Mouse (Mus musculus): ENCODE measurements around the gene Ttll13. TPM values are rescaled to one million over a fixed set of nuclear protein-coding genes. Genes with fewer than 3 reads are reported as not detected.
A peak's percentile ranks its signal among the peaks of the same experiment; 100 is the strongest.

Gene Ttll13
- polyA plus RNA-seq, 1 experiment from 2014 or later: 0.61 TPM

DNA sequence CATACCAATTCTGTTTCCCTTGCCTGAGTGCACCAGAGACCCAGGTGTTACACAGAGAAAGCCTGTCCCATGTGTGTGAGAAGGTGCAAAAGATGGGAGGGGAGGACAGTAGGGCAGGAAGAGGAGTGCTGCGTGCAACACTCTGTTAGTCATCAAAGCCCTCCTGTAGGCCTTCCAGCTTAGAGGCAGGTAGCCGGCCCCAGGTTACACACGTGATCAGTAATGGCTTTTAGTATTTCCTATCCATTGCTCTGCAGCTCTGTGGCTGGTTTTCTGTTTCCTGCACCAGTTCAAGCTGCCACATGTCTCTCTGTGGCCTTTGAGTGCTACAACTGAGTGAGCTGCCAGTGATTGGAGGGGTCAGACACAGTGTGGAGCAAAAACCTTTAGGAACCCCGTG, 41.8 kb upstream of the Ttll13 start:
- H3K27me3 ChIP-seq (replicated peaks): no peaks in the 10 kb centered on the region
- no peak for ATAC-seq
- peak overlapping the region; percentile 93 for H3K27ac ChIP-seq
- H3K9me3 ChIP-seq (replicated peaks): no peaks in the 10 kb centered on the region
- H3K9ac ChIP-seq: peak overlapping the region; percentile 97; the same call in 1 of the 2 replicates
- 67% methylated on average over 4 of the region's 4 CpGs for WGBS (ENCODE audit: insufficient replicate concordance)
- 0 out of 2 replicates have a peak overlapping the region, but pooled peaks have one; percentile 36 for H3K4me3 ChIP-seq
- peaks cover 100% of the 10 kb centered on the region for H3K4me1 ChIP-seq
- peaks cover 50% of the 10 kb centered on the region for H3K36me3 ChIP-seq
- H3K4me2 ChIP-seq: peak overlapping the region; percentile 87

DNA sequence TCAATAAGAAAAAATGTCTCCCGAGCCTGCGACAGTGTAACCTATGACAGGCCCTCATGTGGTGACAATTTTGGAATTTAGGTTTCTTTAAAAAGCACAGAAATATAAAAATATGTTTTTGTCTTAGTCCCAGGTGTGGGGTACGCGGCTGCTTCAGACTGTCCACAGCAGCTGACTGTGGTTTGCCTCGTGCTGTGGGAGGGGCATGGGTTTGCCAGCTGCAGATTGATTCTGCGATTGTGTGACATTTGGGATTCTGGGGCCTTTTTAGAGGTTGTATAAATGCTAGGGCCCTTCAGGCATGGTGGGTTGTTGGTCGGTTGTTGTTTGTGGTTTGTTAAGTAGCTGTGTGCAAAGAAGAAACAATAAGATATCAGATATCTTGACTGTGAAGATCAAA, 41.2 kb upstream of the Ttll13 start:
- Histone ChIP-seq H3K36me3 (peaks cover 48% of the 10 kb centered on the region), H3K9me3 (replicated peaks) (no peaks in the 10 kb centered on the region), H3K4me2 (peak overlapping the region; percentile 87), H3K27me3 (replicated peaks) (no peaks in the 10 kb centered on the region), H3K4me3 (no peak overlapping the region), H3K4me1 (peaks cover 100% of the 10 kb centered on the region), H3K9ac (no peak overlapping the region), H3K27ac (peak overlapping the region; percentile 100)
- no peak for ATAC-seq
- WGBS (ENCODE audit: insufficient replicate concordance): 43% methylated on average over 7 of the region's 7 CpGs

DNA sequence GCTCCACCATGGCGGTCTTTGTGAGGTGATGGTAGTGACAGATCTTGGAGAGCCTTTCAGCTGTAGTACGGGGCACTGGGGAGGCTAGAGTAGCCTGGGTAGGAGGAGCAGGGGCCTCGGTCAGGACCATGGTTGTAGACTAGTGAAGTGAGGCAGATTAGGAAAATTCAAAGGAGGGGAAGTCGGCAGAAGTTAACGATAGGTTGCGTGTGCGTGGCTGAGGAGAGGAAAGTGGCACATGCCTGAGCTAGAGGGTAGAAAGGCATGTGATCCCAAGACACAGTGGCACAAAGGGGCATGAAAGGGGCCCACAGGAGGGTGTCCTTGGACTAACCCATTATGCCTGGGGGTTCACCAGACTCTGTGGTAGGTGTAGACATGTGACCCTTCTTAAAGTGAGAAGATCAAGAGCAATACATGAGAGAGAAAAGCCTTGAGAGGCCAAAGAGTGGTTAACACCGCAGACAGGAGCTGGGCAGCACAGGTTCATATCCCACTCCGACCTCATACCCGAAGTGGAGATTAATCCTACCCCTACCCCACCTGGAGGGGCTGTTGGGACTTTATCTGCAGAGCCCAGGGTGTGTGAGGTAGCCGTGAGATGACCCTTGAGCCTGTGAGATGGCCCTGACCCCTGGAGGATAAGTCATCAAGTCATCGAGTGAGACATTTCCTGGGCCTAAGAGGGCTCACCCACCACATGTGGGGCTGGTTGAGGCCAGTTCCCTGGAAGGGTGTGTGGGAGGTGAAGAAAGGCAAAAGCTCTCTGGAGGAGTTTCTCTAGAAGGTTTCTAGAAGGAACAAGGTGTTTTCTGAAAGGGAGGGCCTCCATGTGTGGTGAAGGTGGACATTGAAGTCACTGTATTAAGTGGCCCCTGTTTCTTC, 40.2 kb upstream of the Ttll13 start:
- no peaks in the 10 kb centered on the region for H3K9me3 ChIP-seq (replicated peaks)
- H3K27me3 ChIP-seq (replicated peaks): no peaks in the 10 kb centered on the region
- peak overlapping the region; percentile 100 for H3K27ac ChIP-seq
- H3K9ac ChIP-seq: peak overlapping the region; percentile 75
- H3K4me1 ChIP-seq: peaks cover 100% of the 10 kb centered on the region
- H3K4me2 ChIP-seq: peak overlapping the region; percentile 87
- ATAC-seq: no peak
- no peak overlapping the region for H3K4me3 ChIP-seq
- H3K36me3 ChIP-seq: peaks cover 40% of the 10 kb centered on the region
- 56% methylated on average over 12 of the region's 12 CpGs for WGBS (ENCODE audit: insufficient replicate concordance)

DNA sequence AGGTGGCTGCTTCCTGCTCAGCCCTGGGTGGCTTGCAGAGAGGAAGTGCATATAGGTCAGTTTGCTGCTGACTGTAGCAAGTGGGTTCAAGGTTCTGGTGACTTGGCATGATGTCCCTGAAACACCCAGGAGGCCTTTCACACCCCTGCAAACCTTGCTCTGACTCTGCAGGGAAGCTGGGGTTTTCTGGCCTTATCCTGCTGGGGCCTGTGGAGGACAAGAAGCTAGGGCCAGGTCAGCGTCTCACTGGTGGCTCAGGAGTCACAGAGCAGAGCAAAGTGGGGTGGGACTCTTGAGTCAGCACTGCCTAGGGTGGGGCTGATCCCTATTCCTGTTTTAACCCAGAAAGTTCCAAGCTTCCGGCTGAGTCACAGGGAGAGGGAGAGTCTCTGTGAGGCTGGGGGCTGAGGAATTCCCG, 38.9 kb upstream of the Ttll13 start:
- Histone ChIP-seq H3K4me1 (peaks cover 99% of the 10 kb centered on the region), H3K4me3 (peak overlapping the region; percentile 42)

DNA sequence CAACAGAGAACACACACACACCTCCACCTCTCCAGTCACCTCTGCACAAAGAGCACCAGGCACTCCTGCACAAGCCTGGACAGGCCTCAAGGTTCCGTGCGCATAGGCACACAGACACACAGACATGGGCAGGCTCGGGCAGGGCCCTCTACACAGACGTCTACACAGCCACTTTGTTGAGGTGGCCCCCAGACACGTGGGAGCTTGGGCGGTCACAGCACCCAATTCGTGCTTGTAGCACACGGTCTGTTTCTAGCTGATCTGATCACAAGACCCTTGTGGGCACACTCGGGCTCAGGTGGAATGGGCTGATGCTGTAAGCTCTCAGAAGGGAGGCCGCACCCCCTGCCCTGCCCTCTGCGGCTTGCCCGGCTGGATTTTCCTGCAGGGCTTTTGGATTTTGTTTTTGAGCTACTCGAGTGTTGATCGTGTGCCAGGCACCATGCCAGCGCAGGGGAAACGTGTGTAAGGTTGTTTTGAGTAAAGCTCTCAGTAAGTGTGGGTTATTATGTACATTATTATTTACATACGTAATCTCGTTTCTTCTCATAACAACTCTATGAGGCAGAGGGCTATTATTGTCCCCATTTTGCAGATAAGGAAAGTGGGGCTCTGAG, 38.0 kb upstream of the Ttll13 start:
- Histone ChIP-seq H3K4me2 (peak overlapping the region; percentile 87), H3K4me1 (peaks cover 99% of the 10 kb centered on the region), H3K9me3 (replicated peaks) (no peaks in the 10 kb centered on the region), H3K27me3 (replicated peaks) (no peaks in the 10 kb centered on the region), H3K9ac (peak overlapping the region; percentile 75), H3K4me3 (peak overlapping the region; percentile 42), H3K27ac (peak overlapping the region; percentile 100), H3K36me3 (peaks cover 35% of the 10 kb centered on the region)
- WGBS (ENCODE audit: insufficient replicate concordance): 34% methylated on average over 18 of the region's 18 CpGs
- ATAC-seq: peak; percentile 18; the same call in 1 of the 2 replicates

More for the DNA sequence above, 38.9 kb upstream of the Ttll13 start:
- H3K9me3 ChIP-seq (replicated peaks): no peaks in the 10 kb centered on the region
- WGBS (ENCODE audit: insufficient replicate concordance): 26% methylated on average over 3 of the region's 3 CpGs
- peak overlapping the region; percentile 75 for H3K9ac ChIP-seq
- H3K27ac ChIP-seq: peak overlapping the region; percentile 100
- no peaks in the 10 kb centered on the region for H3K27me3 ChIP-seq (replicated peaks)
- ATAC-seq: no peak
- peak overlapping the region; percentile 87 for H3K4me2 ChIP-seq
- H3K36me3 ChIP-seq: peaks cover 35% of the 10 kb centered on the region

DNA sequence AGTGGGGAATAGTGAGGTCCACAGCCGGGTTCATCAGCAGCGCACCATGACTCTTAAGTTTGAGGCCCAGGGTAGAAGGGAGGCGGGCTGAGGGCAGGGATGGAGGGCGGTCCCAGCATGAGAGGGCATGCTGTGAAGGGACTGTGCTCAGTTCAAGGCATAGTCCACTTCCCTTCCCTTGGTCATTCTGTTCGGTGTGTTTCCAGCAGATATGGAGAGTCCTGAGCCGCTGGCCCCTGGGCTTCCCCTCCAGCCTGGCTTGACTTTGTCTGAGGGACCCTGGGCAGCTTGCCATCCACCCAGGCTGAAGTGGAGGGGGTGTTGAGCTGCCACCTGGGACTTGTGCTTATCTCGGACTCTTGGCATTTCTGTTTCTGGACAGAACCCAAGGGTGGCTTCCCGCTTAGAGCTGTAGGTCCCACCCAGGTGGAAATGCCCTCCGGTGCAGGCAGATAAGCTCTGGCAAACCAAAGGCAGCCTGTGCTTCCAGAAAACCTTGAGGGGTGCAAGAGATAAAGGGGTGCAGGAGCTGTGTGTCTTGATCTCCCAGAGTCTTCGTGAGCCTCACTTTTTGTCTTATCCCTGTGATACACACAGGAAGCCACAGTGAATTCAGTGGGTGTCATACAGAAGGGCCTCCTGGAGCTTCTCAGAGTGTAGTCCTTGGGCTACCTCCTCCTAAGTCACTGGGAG, 37.3 kb upstream of the Ttll13 start:
- Histone ChIP-seq H3K9ac (peak overlapping the region; percentile 75), H3K4me1 (peaks cover 97% of the 10 kb centered on the region), H3K4me3 (peak overlapping the region; percentile 42), H3K9me3 (replicated peaks) (no peaks in the 10 kb centered on the region), H3K36me3 (peaks cover 36% of the 10 kb centered on the region), H3K27me3 (replicated peaks) (no peaks in the 10 kb centered on the region), H3K4me2 (peak overlapping the region; percentile 87), H3K27ac (peak overlapping the region; percentile 100)
- 20% methylated on average over 10 of the region's 10 CpGs for WGBS (ENCODE audit: insufficient replicate concordance)
- peak; percentile 88 for ATAC-seq

DNA sequence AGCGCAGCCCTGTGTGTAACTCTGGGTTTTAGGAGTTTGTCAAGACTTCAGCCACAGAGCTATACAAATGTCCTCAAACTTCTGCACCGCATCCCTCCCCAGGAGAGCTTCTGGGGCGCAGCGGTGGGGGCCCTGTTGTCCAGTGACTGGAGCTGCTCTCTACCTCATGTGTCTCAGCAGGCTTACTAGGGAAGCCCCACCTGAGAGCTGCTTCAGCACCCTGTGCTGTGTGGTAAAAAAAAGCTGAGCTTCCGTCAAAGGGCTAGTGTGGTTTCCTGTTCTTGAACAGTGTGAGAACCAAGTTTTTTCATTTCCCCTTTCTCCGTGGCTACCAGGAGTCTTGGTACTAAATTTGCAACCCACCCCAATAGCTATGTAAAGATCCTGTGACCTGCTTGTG, 36.5 kb upstream of the Ttll13 start:
- peak overlapping the region; percentile 75 for H3K9ac ChIP-seq
- H3K4me2 ChIP-seq: peak overlapping the region; percentile 87
- ATAC-seq: no peak

DNA sequence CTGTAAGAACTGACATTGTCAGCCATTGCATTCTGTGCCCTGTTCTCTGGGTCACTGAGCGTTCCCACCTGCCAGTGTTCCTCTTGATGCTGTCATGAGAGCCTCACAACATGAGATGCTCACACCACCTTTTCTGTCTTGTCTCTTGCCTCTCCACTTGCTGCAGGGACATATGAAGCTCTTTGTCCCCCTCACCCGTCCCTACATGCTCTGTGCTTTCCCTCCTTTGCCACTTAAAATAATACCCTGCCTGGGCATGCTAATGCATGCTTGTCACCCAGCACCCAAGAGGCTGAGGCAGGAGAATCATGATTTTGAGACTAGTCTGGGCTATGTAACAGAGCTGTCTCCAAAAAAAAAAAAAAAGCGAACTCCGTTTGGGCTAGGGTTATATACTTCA, 35.2 kb upstream of the Ttll13 start:
- H3K9ac ChIP-seq: peak overlapping the region; percentile 75
- ATAC-seq: no peak
- H3K9me3 ChIP-seq (replicated peaks): no peaks in the 10 kb centered on the region
- H3K4me2 ChIP-seq: peak overlapping the region; percentile 87
- H3K4me1 ChIP-seq: peaks cover 96% of the 10 kb centered on the region
- H3K4me3 ChIP-seq: no peak overlapping the region
- H3K36me3 ChIP-seq: peaks cover 52% of the 10 kb centered on the region
- peak overlapping the region; percentile 100 for H3K27ac ChIP-seq
- H3K27me3 ChIP-seq (replicated peaks): no peaks in the 10 kb centered on the region
- WGBS (ENCODE audit: insufficient replicate concordance): 82% methylated on average over 4 of the region's 4 CpGs

More for the DNA sequence above, 36.5 kb upstream of the Ttll13 start:
- peaks cover 39% of the 10 kb centered on the region for H3K36me3 ChIP-seq
- peak overlapping the region; percentile 42 for H3K4me3 ChIP-seq
- H3K4me1 ChIP-seq: peaks cover 97% of the 10 kb centered on the region
- WGBS (ENCODE audit: insufficient replicate concordance): 18% methylated on average over 6 of the region's 6 CpGs
- H3K27ac ChIP-seq: peak overlapping the region; percentile 100
- no peaks in the 10 kb centered on the region for H3K27me3 ChIP-seq (replicated peaks)
- H3K9me3 ChIP-seq (replicated peaks): no peaks in the 10 kb centered on the region

DNA sequence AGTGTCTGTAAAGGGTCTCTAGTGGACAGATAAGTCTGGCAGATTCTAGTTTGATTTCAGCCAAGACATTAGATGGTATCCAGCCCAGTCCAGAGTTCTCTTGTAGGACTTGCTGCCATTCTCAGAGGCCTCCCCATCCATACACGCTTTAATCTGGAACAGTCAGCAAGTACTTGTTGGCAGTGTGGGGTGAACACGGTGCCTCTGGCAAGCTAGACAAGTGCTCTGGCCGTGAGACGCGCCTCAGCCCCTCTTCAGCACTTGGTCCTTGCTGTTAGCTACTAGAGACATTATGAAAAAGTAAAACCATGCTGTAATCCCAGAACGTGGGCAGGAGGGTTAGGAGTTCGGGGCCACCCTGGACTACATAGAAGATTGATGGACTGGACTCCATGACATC, 32.6 kb upstream of the Ttll13 start:
- Histone ChIP-seq H3K9ac (peak overlapping the region; percentile 17; the same call in 1 of the 2 replicates), H3K4me2 (no peak overlapping the region), H3K9me3 (replicated peaks) (no peaks in the 10 kb centered on the region), H3K27ac (peak overlapping the region; percentile 66), H3K36me3 (peaks cover 74% of the 10 kb centered on the region), H3K27me3 (replicated peaks) (no peaks in the 10 kb centered on the region), H3K4me3 (no peak overlapping the region), H3K4me1 (peaks cover 70% of the 10 kb centered on the region)
- 86% methylated on average over 7 of the region's 7 CpGs for WGBS (ENCODE audit: insufficient replicate concordance)
- ATAC-seq: no peak

DNA sequence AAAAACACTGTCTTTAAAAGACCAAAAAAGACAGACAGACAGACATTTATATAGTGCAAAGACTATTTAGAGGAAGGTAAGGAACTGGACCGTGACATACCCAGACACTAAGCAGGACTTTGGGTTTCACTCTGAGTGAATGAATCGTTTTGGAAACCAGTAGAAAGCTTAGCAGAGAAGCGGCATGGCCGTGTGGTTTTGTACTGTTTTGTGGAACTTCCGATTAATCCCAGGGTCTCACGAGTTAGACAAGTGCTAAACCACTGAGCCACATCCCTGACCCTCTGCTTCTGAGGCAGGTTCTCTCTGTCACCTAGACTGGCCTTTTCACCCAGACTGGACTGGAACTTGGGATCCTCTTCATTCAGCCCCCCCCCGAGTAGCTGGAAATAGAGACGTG, 31.7 kb upstream of the Ttll13 start:
- Histone ChIP-seq H3K4me1 (peaks cover 61% of the 10 kb centered on the region), H3K9ac (peak overlapping the region; percentile 32; the same call in 1 of the 2 replicates), H3K36me3 (peaks cover 83% of the 10 kb centered on the region), H3K9me3 (replicated peaks) (no peaks in the 10 kb centered on the region), H3K4me3 (no peak overlapping the region), H3K4me2 (no peak overlapping the region), H3K27ac (peak overlapping the region; percentile 78), H3K27me3 (replicated peaks) (no peaks in the 10 kb centered on the region)
- 83% methylated on average over 8 of the region's 8 CpGs for WGBS (ENCODE audit: insufficient replicate concordance)
- no peak for ATAC-seq

DNA sequence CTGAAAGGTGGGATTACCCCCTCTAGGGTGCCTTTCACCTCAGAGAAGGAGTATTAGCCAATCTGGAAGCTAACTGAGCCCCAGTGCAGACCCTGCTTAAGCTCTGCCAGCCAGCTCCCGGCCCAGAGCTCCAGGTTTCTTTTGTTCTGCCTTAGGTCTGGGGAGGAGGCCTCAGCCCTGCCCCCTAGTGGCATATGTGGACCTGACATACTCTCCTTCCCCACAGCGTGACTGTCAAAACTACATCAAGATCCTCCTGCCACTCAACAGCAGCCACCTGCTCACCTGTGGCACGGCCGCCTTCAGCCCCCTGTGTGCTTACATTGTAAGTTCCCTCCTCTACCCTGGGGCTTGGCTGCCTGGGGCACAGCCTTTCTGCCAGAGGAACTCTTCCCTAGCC, 30.8 kb upstream of the Ttll13 start:
- Histone ChIP-seq H3K27me3 (replicated peaks) (no peaks in the 10 kb centered on the region), H3K27ac (peak overlapping the region; percentile 78), H3K9ac (0 out of 2 replicates have a peak overlapping the region, but pooled peaks have one; percentile 32), H3K9me3 (replicated peaks) (no peaks in the 10 kb centered on the region), H3K4me1 (peaks cover 52% of the 10 kb centered on the region), H3K36me3 (peaks cover 92% of the 10 kb centered on the region), H3K4me3 (no peak overlapping the region), H3K4me2 (no peak overlapping the region)
- 33% methylated on average over 4 of the region's 4 CpGs for WGBS (ENCODE audit: insufficient replicate concordance)
- ATAC-seq: peak; percentile 77

All from liver, embryonic 12.5 days (tissue).